Mouse (Mus musculus): ENCODE results near the gene Capza2. TPM values are rescaled to one million over a fixed set of nuclear protein-coding genes. Genes with fewer than 3 reads are reported as not detected.

Capza2 gene
- total RNA-seq (2021): 100 to 1,000 TPM; 208 to 223 TPM
- long read RNA-seq, experiment 1, transcript Capza2-201 (10 exons, 2,537 nt): major isoform, 473 of 493 reads
- long read RNA-seq, experiment 1, transcript Capza2-202 (10 exons, 1,046 nt): minor isoform, 5 of 493 reads
- long read RNA-seq, experiment 1, partial matches to known transcripts: 7 of 493 reads
- long read RNA-seq, experiment 1, other reads (novel, unspliced or antisense): 7 of 493 reads
- long read RNA-seq, experiment 2, transcript Capza2-201 (10 exons, 2,537 nt): major isoform, 296 of 308 reads
- long read RNA-seq, experiment 2, transcript Capza2-202 (10 exons, 1,046 nt): minor isoform, 5 of 308 reads
- long read RNA-seq, experiment 2, partial matches to known transcripts: 2 of 308 reads
- long read RNA-seq, experiment 2, other reads (novel, unspliced or antisense): 5 of 308 reads

GRCm38 (mm10) chr6:17635615-17636284 lies at the start of gene Capza2:
Capza2 (plus strand) TSS chr6:17636234.
- intact Hi-C loops (cut with DNase I): loop anchor here (2.0 kb wide), 1 partner anchor 59 kb away; no protein-coding TSS in a partner anchor
- Histone ChIP-seq H3K27ac (peak within 1 kb of the TSS; percentile 97), H3K4me3 (peak within 1 kb of the TSS; percentile 94)
- TF ChIP-seq CTCF (IDR thresholded peaks at IDR 0.05): no peak
- DNase-seq (ENCODE audit: extremely low spot score in 1 of 2, low spot score in 2 of 2): no peak

- intact Hi-C loops (cut with DNase I): loop anchor here (1.0 kb wide), 3 partner anchors 227 to 559 kb away; no protein-coding TSS in a partner anchor
- no peak overlapping the region for H3K4me3 ChIP-seq
- TF ChIP-seq CTCF (IDR thresholded peaks at IDR 0.05): peak; percentile 99
- DNase-seq (ENCODE audit: extremely low spot score in 1 of 2, low spot score in 2 of 2): peak; percentile 78 to 86
- H3K27ac ChIP-seq: no peak overlapping the region
These were observed 46.7 kb upstream of the Capza2 start for GRCm38 (mm10) chr6:17589049-17589952.

- no peak overlapping the region for H3K4me3 ChIP-seq
- no peak for DNase-seq (ENCODE audit: extremely low spot score in 1 of 2, low spot score in 2 of 2)
- no peak overlapping the region for H3K27ac ChIP-seq
- intact Hi-C loops (cut with DNase I): loop anchor here (1.0 kb wide), 3 partner anchors 228 to 560 kb away; no protein-coding TSS in a partner anchor
- TF ChIP-seq CTCF (IDR thresholded peaks at IDR 0.05): no peak
These were observed 45.9 kb upstream of the Capza2 start for GRCm38 (mm10) chr6:17589953-17590627.

GRCm38 (mm10) chr6:17593971-17594370 lies 42.1 kb upstream of the Capza2 start:
- H3K4me3 ChIP-seq: no peak overlapping the region
- H3K27ac ChIP-seq: no peak overlapping the region
- intact Hi-C loops (cut with DNase I): no loop called here
- TF ChIP-seq CTCF (IDR thresholded peaks at IDR 0.05): no peak
- DNase-seq (ENCODE audit: extremely low spot score in 1 of 2, low spot score in 2 of 2): no peak

DNA sequence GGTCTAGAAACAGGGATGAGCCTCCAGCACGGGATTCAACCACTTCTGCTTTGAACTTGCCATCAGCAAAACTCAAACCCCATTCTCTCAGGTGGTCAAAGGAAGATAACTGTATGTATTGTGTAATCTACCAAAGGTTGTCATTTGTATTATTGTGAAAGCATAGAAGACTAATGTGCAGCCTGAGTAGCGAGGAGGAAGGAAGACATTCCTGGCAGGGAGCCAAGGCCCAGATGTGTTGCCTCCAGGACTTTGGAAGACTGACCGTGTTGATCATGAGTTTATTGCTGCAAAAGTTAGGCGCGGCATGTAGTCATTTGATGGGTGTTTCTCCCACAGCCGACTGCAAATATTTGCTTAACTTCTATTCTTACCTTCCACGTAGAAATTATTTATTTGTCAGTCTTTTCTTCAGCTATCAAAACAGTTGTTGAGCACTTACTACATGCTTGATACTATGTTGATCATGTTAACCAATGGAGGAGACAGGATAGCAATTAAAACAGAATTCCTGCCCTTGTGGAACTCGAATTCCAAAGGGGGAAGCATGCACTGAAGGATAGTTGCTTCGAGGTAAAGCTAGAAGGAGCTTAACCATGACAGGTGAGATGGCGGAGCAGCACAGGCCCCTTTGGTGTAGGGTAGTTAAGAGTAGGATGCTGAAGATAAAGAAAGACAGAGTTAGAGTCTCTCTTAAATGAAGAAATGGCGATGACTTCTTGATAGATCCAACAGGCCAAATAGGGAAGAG lies 40.1 kb upstream of the Capza2 start:
- H3K27ac ChIP-seq: no peak overlapping the region
- no peak for TF ChIP-seq CTCF (IDR thresholded peaks at IDR 0.05)
- intact Hi-C loops (cut with DNase I): no loop called here
- DNase-seq (ENCODE audit: extremely low spot score in 1 of 2, low spot score in 2 of 2): no peak
- no peak overlapping the region for H3K4me3 ChIP-seq

DNA sequence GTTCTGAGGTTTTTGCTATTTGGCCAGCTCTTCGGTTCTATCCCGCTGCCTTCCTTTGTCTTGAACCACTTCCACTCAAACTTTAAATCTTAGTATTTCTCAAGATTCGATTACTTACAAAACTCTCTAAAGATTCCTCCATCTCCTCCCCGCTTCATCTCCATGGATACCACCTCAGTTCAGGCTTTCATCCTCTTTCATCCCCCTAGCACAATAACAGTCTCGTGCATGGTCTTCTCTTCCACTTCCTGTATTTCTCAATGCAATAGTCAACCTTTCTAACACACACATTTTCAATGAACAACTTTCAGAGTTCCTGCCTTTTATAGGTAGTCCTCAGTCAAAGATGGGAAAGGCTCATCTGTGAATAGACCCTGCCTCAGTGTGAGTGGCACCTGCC lies 36.7 kb upstream of the Capza2 start:
- no peak for TF ChIP-seq CTCF (IDR thresholded peaks at IDR 0.05)
- no peak for DNase-seq (ENCODE audit: extremely low spot score in 1 of 2, low spot score in 2 of 2)
- Histone ChIP-seq H3K4me3 (no peak overlapping the region), H3K27ac (no peak overlapping the region)
- intact Hi-C loops (cut with DNase I): no loop called here

DNA sequence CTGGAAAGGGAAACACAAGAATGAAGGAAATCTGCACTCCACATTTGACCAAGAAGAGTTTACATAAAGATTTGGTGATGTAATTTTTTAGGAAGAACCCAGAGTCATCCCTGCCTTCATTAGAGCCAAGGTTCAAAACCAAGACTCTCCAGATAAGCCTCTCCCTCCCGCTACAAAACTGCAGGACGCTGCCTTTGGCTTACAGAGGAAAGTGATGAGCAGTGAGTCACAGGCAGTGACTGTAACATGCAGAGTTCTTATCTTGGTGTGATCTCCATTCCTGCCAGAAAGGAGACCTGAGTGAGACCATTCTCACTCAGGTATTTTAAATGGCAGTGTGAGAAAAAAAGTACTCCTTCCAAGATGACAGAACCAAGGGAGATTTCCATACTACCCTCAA lies 34.5 kb upstream of the Capza2 start:
- TF ChIP-seq CTCF (IDR thresholded peaks at IDR 0.05): no peak
- DNase-seq (ENCODE audit: extremely low spot score in 1 of 2, low spot score in 2 of 2): no peak
- Histone ChIP-seq H3K27ac (no peak overlapping the region), H3K4me3 (no peak overlapping the region)
- intact Hi-C loops (cut with DNase I): no loop called here

DNA sequence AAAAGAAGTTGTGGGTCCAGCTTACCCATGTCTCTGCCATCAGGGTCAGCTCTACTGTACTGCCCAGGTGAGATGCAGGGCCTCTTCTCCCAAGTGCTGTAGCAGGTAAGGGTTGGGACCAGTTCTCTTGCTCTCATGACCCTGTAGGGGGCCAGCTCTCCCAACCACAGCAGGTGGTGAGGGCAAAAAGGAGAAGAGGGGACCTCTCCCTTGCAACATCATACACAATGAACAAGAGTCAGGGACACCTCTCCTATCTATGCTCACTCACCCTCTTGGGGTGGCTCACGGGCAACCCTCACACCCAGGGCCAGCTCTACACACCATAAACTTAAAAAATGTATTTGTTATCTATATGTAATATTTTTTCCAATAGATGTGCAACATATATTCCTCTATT lies 29.1 kb upstream of the Capza2 start:
- no peak overlapping the region for H3K4me3 ChIP-seq
- no peak overlapping the region for H3K27ac ChIP-seq
- no peak for DNase-seq (ENCODE audit: extremely low spot score in 1 of 2, low spot score in 2 of 2)
- TF ChIP-seq CTCF (IDR thresholded peaks at IDR 0.05): no peak
- intact Hi-C loops (cut with DNase I): no loop called here

- no peak overlapping the region for H3K4me3 ChIP-seq
- no peak for DNase-seq (ENCODE audit: extremely low spot score in 1 of 2, low spot score in 2 of 2)
- TF ChIP-seq CTCF (IDR thresholded peaks at IDR 0.05): no peak
- H3K27ac ChIP-seq: no peak overlapping the region
- intact Hi-C loops (cut with DNase I): no loop called here
These were observed 24.6 kb upstream of the Capza2 start for GRCm38 (mm10) chr6:17611352-17612010.

- intact Hi-C loops (cut with DNase I): no loop called here
- Histone ChIP-seq H3K27ac (no peak overlapping the region), H3K4me3 (no peak overlapping the region)
- DNase-seq (ENCODE audit: extremely low spot score in 1 of 2, low spot score in 2 of 2): no peak
- TF ChIP-seq CTCF (IDR thresholded peaks at IDR 0.05): no peak
These were observed 23.4 kb upstream of the Capza2 start for GRCm38 (mm10) chr6:17612652-17613051.

Data from left cerebral cortex, adult 2 months (tissue).